ENCODE assay signal across 8 mouse cellular contexts in the genomic region with DNA sequence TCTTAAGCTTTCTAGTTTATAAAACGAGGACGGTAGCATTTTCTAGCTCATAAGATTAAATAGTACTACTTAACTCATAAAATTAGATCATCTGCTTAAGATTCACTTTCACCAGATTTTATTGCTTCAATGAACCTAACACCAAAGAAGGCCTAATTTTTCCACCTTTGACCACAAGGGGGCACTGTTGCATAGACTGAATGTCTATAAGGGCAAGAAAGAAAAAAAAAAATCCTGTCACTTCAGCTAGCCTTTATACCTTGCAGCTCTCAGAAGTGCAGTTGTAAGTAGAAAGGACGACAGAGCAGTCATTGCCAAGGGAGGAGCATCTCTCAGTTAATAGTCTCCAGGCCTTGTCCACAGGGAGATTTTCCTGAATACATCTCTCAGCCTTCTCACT.
DNase-seq lines count a peak whose midpoint lies in the region; ATAC-seq and TF ChIP-seq lines count a peak whose summit lies in the region.

No protein-coding gene starts in this region.

- H3K36me3 ChIP-seq in forebrain, embryonic 13.5 days (ENCODE audit: poor library complexity, severe bottlenecking), result no peaks in the 10 kb centered on the region

- TF ChIP-seq CTCF in layer of hippocampus, adult 2 months (conservative IDR thresholded peaks at IDR 0.05), result peak; percentile 91

- WGBS in forebrain, embryonic 13.5 days, result 16% methylated on average over 3 of the region's 3 CpGs

- no peaks in the 10 kb centered on the region for H3K9me3 ChIP-seq in forebrain, embryonic 13.5 days (replicated peaks)

- no peak overlapping the region for H3K27ac ChIP-seq in forebrain, embryonic 13.5 days
- H3K27ac ChIP-seq in layer of hippocampus, adult 2 months, result no peak overlapping the region

- H3K4me1 ChIP-seq in forebrain, embryonic 13.5 days, result 0 out of 2 replicates have a peak, but pooled peaks cover 3% of the 10 kb centered on the region

- DNase-seq in ovary, postnatal 14 days (ENCODE audit: low spot score), result peak; percentile 55
- no peak for DNase-seq in ovary, adult 18-20 months (ENCODE audit: low spot score)
- DNase-seq in brain, adult 2 months (ENCODE audit: low read depth, low spot score), result peak; percentile 72
- DNase-seq in layer of hippocampus, adult 2 months (ENCODE audit: low spot score in 2 of 2), result peak; percentile 60 to 87
- DNase-seq in lung, postnatal 10 days, result peak; percentile 79
- DNase-seq in right cerebral cortex, adult 2 months (ENCODE audit: low spot score in 2 of 2), result peak; percentile 83 to 89

- H3K27me3 ChIP-seq in forebrain, embryonic 13.5 days, result no peaks in the 10 kb centered on the region

- no peak overlapping the region for H3K4me2 ChIP-seq in forebrain, embryonic 13.5 days

- ATAC-seq in forebrain, embryonic 13.5 days, result 0 out of 2 replicates have a peak, but pooled peaks have one; percentile 16
- no peak for ATAC-seq in monocyte, adult 5-6 weeks (replicated peaks; ENCODE audit: insufficient number of reproducible peaks, low FRiP score, low TSS enrichment, poor library complexity, severe bottlenecking)

- H3K9ac ChIP-seq in forebrain, embryonic 13.5 days, result no peak overlapping the region

- H3K4me3 ChIP-seq in forebrain, embryonic 13.5 days, result no peak overlapping the region
- H3K4me3 ChIP-seq in layer of hippocampus, adult 2 months, result no peak overlapping the region
